Mouse (Mus musculus) heart, postnatal 0 days (tissue): ENCODE data around the gene 6430628N08Rik. TPM values are rescaled to one million over a fixed set of nuclear protein-coding genes. Genes with fewer than 3 reads are reported as not detected.

Experiments
- ATAC-seq: fragments of 200-750 bp; cut with Nextera tagmentation; 2 replicates; pipeline ENCODE4 v1.8.0; 2017; ENCODE audit warnings: low read depth, moderate number of reproducible peaks, moderate library complexity; ENCODE audit not compliant: insufficient read depth
- DNase-seq: peaks from one replicate; pipeline ENCODE4 v3.0.0-alpha.2; 2016; ENCODE audit warnings: low spot score
- H3K27ac ChIP-seq: fragments of 300-500 bp; sonication (generic); 2 replicates; pipeline ENCODE4 v1.5.1; 2014; ENCODE audit warnings: low read depth, mild to moderate bottlenecking
- H3K27me3 ChIP-seq: fragments of 300-500 bp; sonication (generic); 2 replicates; pipeline ENCODE4 v1.6.1; 2014; ENCODE audit warnings: low read length, mixed read lengths; ENCODE audit not compliant: control insufficient read depth, insufficient read depth
- H3K36me3 ChIP-seq: fragments of 300-500 bp; sonication (generic); replicated peaks from 2 replicates; pipeline ENCODE4 v1.6.1; 2014; ENCODE audit warnings: low read length, mixed read lengths; ENCODE audit not compliant: control insufficient read depth, insufficient read depth
- H3K4me1 ChIP-seq: fragments of 300-500 bp; sonication (generic); 2 replicates; pipeline ENCODE4 v1.6.1; 2014; ENCODE audit warnings: antibody characterized with exemption; ENCODE audit not compliant: control insufficient read depth, insufficient read depth
- H3K4me2 ChIP-seq: fragments of 300-500 bp; sonication (generic); 2 replicates; pipeline ENCODE4 v1.6.1; 2014; ENCODE audit warnings: low read depth, mild to moderate bottlenecking, low read length, moderate library complexity
- H3K4me3 ChIP-seq: fragments of 300-500 bp; sonication (generic); 2 replicates; pipeline ENCODE4 v1.5.1; 2014; ENCODE audit warnings: low read depth, low read length
- H3K9ac ChIP-seq: fragments of 300-500 bp; sonication (generic); replicated peaks from 2 replicates; pipeline ENCODE4 v1.6.1; 2014; ENCODE audit warnings: low read depth, low read length, mixed read lengths
- H3K9me3 ChIP-seq: fragments of 300-500 bp; sonication (generic); replicated peaks from 2 replicates; pipeline ENCODE4 v1.6.1; 2016; ENCODE audit warnings: low read length; ENCODE audit not compliant: control insufficient read depth
- CTCF ChIP-seq: IDR thresholded peaks from 2 replicates; pipeline ENCODE4 v1.5.1; 2016; ENCODE audit warnings: antibody characterized with exemption, control low read depth, low read depth
- EP300 ChIP-seq: IDR thresholded peaks from 2 replicates; pipeline ENCODE4 v1.6.1; 2016; ENCODE audit warnings: antibody characterized with exemption, low read depth
- WGBS: fragments of 180-500 bp; shearing (Covaris S2); extraction: QIAGEN DNeasy Blood & Tissue Kit; methylation state at CpG from one replicate; pipeline ENCODE4 v1.1.7; 2014; 5-methylcytosine and 5-hydroxymethylcytosine counted together
- polyA plus RNA-seq: library from polyadenylated mRNA; unstranded; fragments of >200 nt; fragmentation: Nextera tagmentation; extraction: Ambion mirVana; gene quantifications from 2 replicates; pipeline ENCODE4 v1.2.1, GENCODE M21; 2015
- total RNA-seq: library from RNA; depleted of rRNA; stranded (reverse); fragments of >200 nt; gene quantifications from 2 replicates; pipeline ENCODE4 v1.2.3, GENCODE M21; 2014; ENCODE audit warnings: low replicate concordance

6430628N08Rik gene
- total and polyA plus RNA-seq, 2 experiments from 2014 or later, result not detected

DNA sequence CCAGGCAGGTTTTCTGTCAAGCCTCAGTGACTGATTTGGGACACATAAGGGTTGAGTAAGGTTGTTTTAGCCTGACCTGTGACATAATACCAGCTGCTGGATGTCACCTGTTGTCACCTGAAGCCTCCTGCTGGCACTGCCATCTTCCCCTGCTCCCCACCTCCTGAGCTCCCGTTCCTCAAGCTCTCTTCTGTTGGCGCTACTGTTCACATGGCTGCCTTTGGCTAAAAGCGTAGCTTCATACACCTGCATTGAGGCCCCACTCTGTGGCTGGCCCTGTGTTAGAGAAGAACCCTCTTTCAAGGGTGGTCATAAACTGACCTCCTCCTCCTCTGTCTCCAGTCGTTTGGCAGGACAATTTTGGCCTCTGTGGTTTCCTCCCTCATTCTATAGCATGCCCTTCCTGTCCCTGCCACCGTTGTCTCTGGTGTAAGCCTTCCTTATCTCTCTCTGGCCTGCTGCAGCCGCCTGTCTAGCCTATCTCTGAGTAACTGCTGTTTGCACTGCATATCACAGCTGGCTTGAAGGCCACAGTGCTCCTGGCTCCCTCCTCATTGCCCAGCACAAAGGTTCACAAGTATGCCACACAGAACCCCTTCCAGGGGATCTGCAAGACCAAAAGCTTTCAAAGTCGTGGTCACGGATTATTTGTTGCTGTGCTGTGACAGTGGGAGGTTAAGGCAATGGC lies 41.3 kb upstream of the 6430628N08Rik start:
- peaks cover 18% of the 10 kb centered on the region; the same call in 1 of the 2 replicates for H3K36me3 ChIP-seq
- ATAC-seq, result peak; percentile 24; the same call in 1 of the 2 replicates
- no peak for DNase-seq
- H3K4me2 ChIP-seq, result no peak overlapping the region
- 30% methylated on average over 8 of the region's 8 CpGs for WGBS
- H3K4me3 ChIP-seq, result no peak overlapping the region
- TF ChIP-seq EP300 (no peak), CTCF (no peak)
- peaks cover 19% of the 10 kb centered on the region for H3K4me1 ChIP-seq
- H3K9ac ChIP-seq, result no peak overlapping the region
- H3K27me3 ChIP-seq, result no peaks in the 10 kb centered on the region
- no peak overlapping the region for H3K27ac ChIP-seq
- no peaks in the 10 kb centered on the region for H3K9me3 ChIP-seq

DNA sequence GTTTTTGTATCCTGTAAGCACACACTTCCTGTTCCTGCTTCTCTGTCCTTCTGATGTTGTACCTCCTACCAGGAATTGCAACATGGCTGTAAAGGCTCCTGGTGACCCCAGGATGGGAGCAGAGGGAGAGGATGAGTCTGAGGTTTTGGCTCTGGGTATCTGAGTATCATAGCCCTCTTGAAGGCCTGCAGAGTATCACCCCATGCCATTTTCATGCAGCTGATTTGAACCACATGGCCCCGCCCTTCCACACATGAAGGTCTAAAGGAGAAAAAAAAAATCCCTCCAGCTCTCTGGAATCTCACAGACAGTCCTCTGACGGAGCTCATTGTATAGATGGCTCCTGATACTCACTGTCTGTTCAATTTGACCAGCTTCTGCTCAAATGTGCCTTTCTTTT lies 40.4 kb upstream of the 6430628N08Rik start:
- DNase-seq (no peak), ATAC-seq (no peak)
- Histone ChIP-seq H3K27ac (no peak overlapping the region), H3K27me3 (no peaks in the 10 kb centered on the region), H3K4me3 (no peak overlapping the region), H3K4me2 (no peak overlapping the region), H3K9ac (no peak overlapping the region), H3K9me3 (no peaks in the 10 kb centered on the region), H3K4me1 (peaks cover 19% of the 10 kb centered on the region), H3K36me3 (peaks cover 18% of the 10 kb centered on the region; the same call in 1 of the 2 replicates)
- TF ChIP-seq CTCF (no peak), EP300 (no peak)
- 84% methylated on average over 2 of the region's 2 CpGs for WGBS

DNA sequence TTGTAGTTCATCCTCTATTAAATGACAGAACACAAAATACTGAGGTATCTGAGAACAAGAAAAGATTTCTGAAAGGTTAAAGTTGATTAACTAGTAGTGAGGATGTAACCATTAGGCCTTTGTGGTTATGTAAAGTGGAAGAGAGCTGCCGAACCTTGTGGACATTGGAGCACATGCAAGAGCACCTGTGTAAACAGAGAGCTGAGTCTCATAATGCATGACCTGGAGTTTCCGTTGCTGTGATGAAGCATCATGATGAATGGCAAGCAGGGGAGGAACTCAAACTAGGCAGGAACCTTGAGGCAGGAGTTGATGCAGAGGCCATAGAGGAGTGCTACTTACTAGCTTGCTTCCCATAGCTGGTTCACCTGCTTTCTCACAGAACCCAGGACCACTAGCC lies 39.8 kb upstream of the 6430628N08Rik start:
- Histone ChIP-seq H3K4me3 (no peak overlapping the region), H3K27me3 (no peaks in the 10 kb centered on the region), H3K9me3 (no peaks in the 10 kb centered on the region), H3K4me2 (no peak overlapping the region), H3K9ac (no peak overlapping the region), H3K36me3 (peaks cover 18% of the 10 kb centered on the region; the same call in 1 of the 2 replicates), H3K4me1 (peaks cover 19% of the 10 kb centered on the region), H3K27ac (no peak overlapping the region)
- 68% methylated on average over 2 of the region's 2 CpGs for WGBS
- ATAC-seq (no peak), DNase-seq (no peak)
- TF ChIP-seq CTCF, result no peak
- TF ChIP-seq EP300, result no peak

DNA sequence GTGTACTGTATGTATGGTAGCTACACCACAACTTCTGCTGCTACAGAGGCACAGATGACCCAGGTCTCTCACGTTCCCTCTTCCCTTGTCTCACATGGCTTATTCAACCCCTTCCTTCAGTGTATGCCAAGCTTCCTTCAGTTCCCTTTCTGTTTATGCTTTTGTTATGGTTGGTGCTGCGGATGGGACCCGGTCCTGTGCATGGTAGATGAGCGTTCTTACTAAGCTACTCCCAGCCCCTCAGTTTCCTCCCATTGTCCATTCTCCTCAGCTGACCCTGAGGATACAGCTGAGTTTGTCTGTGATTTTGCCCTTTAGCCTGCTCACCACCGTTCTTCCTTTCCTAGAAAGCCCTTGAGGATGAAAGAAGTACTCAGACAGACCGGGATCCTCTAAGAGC lies 38.9 kb upstream of the 6430628N08Rik start:
- Histone ChIP-seq H3K4me3 (no peak overlapping the region), H3K4me2 (no peak overlapping the region), H3K27ac (no peak overlapping the region), H3K27me3 (no peaks in the 10 kb centered on the region), H3K9ac (no peak overlapping the region), H3K4me1 (peaks cover 19% of the 10 kb centered on the region), H3K9me3 (no peaks in the 10 kb centered on the region), H3K36me3 (peaks cover 23% of the 10 kb centered on the region; the same call in 1 of the 2 replicates)
- DNase-seq (no peak), ATAC-seq (no peak)
- WGBS, result 72% methylated on average over 6 of the region's 6 CpGs
- TF ChIP-seq CTCF, result no peak
- no peak for TF ChIP-seq EP300

DNA sequence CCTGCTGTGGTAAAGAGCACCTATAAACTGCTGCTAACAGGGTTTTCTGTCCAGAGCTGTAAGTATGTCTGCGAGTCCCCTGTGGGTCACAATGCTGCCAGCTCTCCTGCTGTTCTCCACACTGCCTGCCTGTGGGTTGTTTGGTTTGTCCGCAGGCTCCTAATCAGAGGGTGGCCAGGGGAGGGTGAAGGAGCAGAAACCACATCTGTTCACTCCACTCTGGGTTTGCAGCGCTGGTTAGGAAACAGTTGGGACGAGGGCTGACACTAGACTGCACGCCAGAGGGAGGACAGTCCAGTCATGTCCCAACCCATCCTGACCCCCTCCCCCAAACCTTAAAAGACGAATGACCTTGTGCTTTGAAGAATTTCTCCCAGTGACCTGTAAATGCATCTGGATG lies 35.4 kb upstream of the 6430628N08Rik start:
- TF ChIP-seq CTCF (no peak), EP300 (no peak)
- H3K4me1 ChIP-seq, result no peaks in the 10 kb centered on the region
- peaks cover 35% of the 10 kb centered on the region for H3K36me3 ChIP-seq
- DNase-seq, result no peak
- no peak overlapping the region for H3K27ac ChIP-seq
- H3K9me3 ChIP-seq, result no peaks in the 10 kb centered on the region
- H3K4me3 ChIP-seq, result no peak overlapping the region
- no peaks in the 10 kb centered on the region for H3K27me3 ChIP-seq
- ATAC-seq, result no peak
- H3K9ac ChIP-seq, result no peak overlapping the region
- WGBS, result 73% methylated on average over 6 of the region's 6 CpGs
- H3K4me2 ChIP-seq, result no peak overlapping the region

DNA sequence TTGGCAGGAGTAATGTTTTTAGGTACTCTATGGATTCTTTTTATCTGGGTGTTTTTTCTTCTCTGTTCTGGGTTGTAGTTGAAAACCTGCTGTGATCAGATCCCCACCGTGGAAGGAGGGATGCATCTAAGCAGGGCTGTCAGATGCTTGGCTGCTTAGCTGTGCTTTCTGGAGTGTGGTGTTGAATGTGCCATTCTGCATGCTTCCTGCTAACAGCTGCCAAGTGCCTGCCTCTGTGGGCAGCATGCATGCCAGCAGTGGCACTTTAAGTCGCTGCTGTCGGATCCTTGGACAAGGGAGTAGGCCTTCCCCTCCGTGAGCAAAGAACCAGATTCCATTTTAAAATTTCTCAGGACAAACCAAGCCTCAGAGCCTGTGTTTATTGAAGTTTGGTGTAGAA lies 34.9 kb upstream of the 6430628N08Rik start:
- Histone ChIP-seq H3K36me3 (peaks cover 35% of the 10 kb centered on the region), H3K4me2 (no peak overlapping the region), H3K4me1 (no peaks in the 10 kb centered on the region), H3K9ac (no peak overlapping the region), H3K27ac (no peak overlapping the region), H3K4me3 (no peak overlapping the region), H3K9me3 (no peaks in the 10 kb centered on the region), H3K27me3 (no peaks in the 10 kb centered on the region)
- no peak for DNase-seq
- TF ChIP-seq CTCF (no peak), EP300 (no peak)
- WGBS, result 58% methylated on average over 4 of the region's 4 CpGs
- ATAC-seq, result no peak
